Mouse (Mus musculus): Measurements from ENCODE around the gene Cep295nl.

Gene Cep295nl

DNA sequence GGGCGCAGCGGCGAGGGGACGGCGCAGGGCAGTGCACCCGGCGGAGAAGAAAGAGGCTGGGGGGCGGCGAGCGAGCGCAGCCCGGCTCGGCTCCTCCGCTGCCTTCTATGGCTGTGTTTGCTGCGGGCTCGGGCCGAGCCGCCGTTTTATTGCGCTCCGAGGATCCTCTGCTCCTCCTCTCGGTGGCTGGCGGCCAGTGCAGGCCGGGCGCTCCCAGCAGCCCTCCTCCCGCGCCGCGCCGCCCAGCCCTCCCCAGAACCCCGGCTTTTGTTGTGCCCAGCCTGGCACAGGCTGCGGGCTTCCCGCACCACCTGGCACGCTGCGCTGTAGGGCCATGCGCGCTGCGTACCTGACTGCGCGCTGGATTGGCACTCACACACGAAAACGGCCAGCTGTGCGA is 12.9 kb upstream of the Cep295nl start:
- peak; percentile 91 to 93 for DNase-seq (ENCODE audit: low spot score in 2 of 2)

DNA sequence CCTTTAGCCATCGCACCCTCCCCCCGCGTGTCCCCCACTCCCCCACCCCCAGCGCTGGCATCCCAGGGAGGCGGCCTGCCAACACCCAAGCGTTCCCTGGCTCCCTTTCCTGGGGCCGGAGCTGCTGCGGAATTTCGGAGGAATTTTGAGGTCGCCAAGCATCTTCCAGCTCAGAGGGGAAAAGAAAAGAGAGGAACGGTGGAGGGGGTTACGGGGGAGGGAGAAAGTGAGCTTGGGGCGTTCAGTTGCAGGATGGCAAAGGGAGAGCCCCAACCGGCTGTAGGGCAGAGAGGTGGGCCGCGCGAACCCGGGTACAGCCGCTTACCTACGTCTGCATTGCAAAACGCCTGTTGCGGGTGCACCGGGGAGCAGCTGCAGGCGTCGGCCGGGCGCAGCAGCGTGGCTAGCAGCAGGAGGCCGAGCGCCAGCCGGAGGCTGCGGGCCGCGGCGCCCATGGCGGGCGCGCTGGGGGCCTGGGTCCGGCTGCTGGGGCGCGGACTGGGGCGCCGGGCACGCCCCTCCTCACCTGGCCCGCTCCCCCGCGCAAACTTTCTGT is 12.4 kb upstream of the Cep295nl start:
- peak in 1 of 2 experiments; percentile 56 for DNase-seq (ENCODE audit: low spot score in 2 of 2)

DNA sequence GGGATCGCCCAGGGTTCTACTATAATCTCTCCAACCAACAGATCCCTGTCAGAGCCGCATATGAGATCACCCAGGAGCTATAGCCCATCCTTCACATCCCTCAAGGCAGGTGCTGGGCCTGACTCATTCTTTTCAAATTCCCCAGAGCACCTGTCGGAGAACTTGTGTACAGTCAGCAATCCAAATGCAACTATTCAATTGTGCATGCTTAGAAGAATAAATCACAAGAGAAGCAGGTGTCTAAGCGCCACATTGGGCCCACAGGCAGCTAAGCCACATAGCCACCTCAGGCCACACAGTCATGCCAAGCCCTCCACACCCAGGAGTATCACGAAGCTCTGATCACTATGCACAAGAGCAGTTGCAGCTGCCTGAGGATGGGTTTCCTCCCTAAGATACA is 7.2 kb upstream of the Cep295nl start:
- no peak for DNase-seq (ENCODE audit: low spot score in 2 of 2)

DNA sequence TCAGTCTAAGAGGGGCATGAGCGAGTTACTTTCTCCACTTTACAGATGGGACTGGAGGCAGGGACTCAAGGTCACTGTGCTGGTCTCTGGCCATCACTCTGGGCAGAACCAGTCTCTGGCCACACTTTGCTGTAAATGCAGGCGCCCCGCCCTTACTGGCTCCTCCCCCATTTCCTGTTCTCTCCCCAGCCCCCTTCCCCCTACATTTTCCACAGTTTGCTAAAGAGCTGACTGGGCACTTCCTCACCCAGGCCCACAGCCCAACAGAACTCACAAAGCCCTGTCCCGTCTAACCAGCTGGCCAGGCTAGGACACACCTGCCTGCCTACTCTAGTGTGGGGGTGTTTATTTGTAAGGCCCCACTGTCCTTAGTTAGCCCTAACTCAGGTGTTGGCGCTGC is 6.6 kb upstream of the Cep295nl start:
- peak in 1 of 2 experiments; percentile 58 for DNase-seq (ENCODE audit: low spot score in 2 of 2)

DNA sequence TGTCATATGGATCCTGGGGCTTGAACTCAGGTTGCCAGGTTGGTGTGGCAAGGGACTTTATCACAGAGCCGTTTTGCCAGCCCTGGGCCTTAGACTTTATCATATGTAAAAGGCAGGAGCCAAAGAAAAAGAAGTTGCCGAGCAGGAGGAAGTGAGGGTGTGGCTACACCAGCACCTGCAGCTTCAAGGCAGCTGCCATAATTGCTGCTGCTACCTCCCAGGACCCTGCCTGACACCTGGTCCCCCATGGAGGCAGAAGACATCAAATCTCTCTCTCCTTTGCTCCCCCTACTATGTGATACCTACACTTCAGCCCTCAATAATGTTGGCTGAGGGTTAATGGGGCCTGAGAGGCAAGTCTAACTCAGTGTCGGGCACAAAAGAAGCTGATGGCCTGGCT is 6.1 kb upstream of the Cep295nl start:
- no peak for DNase-seq (ENCODE audit: low spot score in 2 of 2)

DNA sequence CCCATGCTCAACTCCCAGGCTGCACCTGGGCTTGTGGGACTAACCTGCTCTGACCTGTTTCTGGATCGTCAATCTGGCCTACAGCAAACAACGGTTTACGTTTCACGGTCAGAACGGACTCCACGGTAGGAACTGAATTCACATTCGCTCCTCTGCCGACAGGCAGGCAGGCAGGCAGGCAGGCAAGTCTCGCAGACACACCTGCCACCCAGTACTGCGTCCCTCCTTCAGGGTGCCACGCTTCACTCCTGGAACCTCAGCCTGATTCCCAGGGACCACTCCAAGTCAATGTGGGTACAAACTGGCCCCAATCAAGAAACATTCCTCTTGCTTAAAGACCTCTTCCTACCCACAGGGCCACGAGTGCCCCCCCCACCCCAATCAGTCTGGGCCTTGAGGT is 5.6 kb upstream of the Cep295nl start:
- DNase-seq (ENCODE audit: low spot score in 2 of 2) = no peak

DNA sequence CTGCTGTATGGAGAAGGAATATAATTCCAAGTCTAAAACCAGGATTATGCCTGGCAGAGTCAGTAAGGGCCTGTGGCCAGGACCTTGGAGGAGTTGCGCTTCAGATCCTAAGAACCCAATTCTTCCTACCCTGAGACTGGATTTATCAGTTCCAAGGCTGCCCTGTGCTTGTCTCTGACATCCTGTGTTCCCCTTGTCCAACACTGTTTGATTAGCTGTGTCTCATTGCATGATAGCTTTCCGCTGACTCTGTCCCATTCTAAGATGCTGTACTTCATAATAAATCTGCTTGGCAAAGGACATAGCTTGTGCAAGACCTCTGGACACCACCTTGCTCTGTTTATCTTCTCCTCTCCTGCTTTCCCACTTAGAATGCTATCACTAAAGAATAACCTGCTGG is 5.1 kb upstream of the Cep295nl start:
- DNase-seq (ENCODE audit: low spot score in 2 of 2) = no peak

DNA sequence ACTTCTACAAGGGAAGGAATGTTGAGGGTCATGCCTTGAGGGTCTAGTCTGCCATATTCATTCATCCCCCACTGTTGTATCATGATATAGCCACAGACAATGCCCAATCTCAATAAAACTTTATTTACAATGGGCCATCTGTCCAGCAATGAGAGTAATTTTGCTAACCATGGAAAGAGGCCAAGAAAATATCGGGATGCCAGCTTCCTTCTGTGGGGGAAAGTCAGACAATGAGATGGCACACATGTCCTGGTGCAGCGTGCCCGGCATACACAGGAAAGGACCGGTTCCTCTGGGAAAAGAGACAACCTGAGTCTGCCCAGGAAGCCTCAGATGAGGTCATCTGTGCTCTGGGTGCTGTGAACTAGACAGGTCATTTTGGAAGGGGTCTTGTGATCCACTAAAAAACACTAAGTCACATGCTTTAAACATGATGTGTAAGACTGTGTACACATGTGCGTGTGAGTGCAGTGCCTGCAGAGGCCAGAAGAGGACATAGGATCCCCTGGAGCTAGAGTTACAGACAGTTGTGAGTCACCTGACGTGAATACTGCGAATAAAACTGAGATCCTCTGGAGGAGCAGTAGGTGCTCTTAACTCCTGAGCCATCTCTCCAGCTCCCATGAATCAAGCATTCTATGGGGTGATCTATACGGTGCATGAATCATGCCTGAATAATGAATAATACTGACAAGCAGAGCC is 4.2 kb upstream of the Cep295nl start:
- no peak for DNase-seq (ENCODE audit: low spot score in 2 of 2)

DNA sequence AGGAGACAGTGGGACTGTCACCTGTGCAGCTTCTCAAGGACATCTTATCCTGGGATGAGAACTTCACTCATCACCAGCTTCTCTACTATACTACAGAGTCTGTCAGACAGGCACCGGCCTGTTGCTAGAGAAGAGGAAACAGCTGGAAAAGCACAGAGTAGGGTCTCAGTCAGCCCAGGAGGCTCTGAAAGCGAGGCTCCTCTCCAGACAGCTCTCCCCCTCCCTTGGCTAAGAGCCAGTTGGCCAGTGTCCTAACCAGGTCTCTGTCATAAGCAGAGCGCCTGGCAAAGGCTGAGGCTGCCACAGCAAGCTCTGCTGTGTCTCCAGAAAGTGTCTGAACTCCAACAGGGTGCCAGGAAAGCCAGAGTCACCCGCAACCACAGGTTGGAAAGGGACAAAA is 3.4 kb upstream of the Cep295nl start:
- DNase-seq (ENCODE audit: low spot score in 2 of 2) = no peak

DNA sequence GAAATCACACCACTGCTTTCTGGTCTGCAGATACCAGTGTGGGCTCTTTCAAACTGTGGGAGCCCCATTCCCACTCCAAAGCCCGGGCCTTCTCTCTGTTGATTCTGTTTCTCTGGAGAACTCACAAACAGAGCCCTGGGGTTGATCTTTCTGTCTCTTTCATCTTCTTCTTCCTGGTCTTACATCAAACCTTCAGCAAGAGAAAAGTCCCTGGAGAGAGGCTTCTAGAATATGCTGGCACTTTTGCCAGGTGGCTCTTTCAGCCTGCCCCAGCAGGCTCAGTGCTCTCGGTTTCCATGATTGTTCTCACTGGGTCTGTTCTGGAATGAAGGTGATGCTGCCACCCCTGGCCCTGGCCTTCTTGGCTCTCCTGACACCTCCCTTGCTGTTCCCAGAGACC is 1.3 kb upstream of the Cep295nl start:
- DNase-seq (ENCODE audit: low spot score in 2 of 2) = no peak

DNA sequence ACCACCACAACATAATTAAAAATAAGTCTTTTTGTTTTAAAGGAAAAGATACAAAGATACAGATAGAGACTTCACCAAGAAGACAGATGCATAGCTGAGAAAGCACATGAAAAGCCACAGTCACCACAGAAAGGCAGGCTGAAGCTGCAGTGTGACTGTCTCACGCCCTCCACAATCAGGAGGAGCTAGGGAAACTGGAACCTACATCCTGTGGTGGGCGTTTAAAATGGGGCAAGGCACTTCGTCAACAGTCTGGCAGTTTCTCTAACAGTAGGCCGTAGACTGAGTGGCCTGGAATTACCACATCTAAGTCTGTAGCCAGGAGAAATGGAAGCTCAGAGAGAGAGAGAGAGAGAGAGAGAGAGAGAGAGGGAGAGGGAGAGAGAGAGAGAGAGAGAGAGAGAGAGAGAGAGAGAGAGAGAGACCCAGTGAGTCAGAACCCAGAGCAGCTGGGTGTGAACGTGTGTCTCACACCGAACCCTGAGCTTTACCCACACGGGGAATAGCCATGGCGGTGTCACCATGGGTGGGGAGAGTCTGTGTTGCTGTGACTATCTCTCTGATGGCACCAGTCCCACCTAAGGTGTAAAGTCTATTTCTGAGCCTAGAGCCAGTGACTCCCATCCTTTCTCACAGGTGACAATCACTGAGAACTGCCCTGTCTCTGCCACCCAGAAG is 4.7 kb downstream of the Cep295nl start:
- DNase-seq (ENCODE audit: low spot score in 2 of 2) = no peak

DNA sequence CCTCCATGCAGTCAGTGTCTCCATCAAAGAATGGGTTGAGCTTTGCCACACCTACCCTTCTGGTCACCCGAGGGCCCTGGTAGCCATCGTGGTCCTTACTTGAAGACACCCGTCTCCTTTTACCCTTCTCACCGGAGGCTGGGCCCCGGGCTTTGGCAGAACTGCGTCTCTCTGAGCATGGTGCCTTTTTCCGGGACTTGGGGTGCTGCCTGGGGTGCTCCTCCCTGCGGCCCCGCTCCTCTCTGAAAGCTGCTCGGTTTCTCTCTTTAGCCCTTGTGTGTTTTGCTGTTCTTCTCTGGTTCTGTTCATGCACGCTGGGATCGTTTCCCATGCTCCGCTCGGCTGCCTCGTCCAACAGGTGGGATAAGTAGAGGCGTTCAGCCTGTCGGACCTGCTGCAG is 8.9 kb downstream of the Cep295nl start:
- no peak for DNase-seq (ENCODE audit: low spot score in 2 of 2)

DNA sequence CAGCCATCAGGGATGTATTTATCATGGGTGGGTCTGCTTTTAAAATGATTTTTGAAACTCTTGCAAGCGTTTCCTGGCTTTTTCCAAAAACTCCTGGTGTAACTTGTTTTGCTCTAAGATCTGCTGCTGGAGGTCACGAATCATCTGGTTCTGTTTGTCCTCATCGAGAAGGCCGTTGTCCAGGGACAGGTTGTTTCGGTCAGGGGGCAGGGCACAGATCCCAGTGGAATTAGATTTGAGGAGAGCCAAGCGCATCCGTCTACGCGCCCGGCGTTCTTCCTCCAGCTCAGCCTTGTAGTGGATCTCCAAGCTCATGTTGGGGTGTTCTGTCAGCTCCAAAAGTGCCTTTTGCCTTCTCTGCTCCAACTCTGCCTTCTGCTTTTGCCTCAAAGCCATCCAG is 9.9 kb downstream of the Cep295nl start:
- DNase-seq (ENCODE audit: low spot score in 2 of 2) = peak in 1 of 2 experiments; percentile 53

DNA sequence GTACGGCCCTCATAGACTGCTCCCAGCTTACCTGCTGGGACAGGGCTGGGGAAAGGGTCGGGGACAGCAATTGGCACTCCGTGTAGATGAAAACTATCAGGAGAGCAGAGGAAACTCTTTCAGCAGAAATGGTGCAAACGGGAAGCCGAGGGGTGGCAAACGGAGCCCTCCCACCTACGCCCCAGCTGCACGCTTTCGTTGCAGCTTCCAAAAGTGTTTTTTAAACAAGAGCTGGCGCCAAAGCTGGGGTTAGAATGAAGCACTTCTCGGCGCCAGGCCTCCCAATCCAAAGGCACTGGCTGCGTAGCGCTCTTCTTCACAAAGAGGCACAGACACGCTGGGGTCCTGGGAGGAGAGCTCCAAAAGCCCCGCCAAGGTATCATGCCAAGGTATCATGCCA is 11.5 kb downstream of the Cep295nl start:
- DNase-seq (ENCODE audit: low spot score in 2 of 2) = no peak

DNA sequence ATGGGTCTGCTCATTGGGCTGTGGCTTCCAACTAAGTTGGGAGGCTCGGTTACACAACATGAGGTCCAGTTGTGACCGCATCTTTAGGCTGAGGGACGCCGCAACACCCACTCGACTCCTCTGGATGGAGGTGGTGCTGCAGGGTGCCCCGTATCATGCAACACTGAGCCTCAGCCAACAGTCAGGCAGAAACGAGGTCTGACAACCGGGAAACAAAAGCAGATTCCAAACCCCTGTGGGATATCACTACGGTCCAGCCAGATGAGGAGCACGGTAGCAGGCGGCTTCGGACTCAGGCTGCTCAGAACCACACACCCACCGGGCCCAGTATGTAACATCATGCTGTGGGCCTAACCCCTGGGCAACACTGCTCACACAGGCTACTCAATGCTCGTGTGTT is 11.9 kb downstream of the Cep295nl start:
- no peak for DNase-seq (ENCODE audit: low spot score in 2 of 2)

DNA sequence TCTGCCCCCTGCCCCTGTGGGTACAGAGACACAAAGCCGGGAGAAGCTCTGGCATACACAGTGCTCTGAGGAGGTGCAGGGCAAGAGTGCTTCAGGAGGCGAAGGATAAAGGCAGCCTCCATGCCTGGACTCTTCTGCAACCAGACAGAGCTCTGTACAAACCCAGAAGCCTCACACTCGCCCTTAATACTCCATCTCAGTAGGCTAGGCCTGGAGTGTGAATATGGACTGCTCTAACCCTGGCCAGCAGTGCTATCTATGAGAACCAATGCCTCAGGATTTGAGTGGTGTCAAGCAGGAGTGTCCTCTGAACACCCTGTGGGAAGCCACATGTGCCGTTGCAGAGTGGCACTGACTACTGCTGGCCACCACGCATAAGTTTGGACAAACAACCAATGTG is 13.4 kb downstream of the Cep295nl start:
- DNase-seq (ENCODE audit: low spot score in 2 of 2) = no peak

DNA sequence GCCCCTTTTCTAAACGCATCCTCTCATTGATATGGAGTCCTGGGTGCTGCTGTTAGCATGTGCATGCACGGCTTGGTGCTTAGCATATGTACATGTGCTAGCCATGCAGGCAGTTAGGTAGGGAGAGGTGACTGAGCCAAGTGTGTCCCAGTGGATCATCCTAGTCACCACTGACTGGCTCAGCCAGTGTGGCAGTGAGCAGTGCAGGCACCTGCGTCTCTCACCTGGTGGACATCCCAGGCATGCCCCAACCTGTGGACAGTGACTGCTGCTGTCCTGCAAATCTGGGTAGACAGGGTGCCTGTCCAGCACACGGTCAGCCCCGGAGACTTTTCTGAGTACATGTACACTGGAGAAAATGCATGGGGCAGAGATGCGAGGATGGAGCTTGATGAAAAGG is 13.8 kb downstream of the Cep295nl start:
- no peak for DNase-seq (ENCODE audit: low spot score in 2 of 2)

DNA sequence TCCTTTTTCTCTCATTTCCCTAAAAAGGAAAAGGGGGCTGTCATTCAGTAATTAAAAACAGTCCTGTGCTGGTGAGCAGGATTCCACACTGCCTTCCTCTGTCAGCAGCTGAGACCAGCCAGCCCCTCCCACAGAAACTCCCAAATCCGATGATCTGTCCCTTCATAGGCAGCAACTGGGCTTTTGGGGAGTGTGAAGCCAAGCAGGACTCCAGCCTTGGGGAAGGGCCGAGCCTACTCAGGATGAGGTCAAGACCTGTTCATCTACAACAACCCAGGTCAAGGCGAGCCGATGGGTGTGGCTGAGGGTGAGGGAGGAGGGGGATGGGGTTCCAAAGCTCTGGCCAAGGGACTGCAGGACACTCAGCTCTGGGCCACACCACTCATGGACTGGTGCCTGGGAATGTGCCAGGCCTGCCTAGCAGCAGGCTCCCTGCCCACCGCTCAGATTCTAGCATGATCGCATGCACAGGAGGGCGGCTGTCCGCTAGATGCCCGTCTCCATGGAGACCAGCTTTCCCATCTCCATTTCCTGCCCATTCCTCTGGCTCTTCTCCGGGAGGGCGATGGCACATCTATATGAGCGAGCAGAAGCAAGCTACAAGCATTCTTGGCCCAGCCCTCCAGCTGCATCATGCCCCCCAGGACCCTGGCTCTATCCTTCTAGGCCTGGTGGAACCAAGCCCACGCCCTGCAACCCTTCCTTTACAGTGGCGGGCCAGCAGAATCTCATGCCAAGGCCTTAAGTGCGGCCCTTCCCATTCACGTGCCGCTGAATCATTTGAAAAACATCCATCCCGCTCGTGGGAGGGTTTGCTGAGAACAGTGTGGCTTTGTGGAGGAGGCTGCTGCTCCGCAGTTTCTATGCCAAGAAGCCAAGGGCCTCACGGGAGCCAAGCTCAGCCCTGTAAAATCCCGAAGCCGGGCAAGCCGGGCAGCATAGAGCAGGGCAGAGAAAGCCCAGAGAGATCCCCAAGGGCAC is 15.0 kb downstream of the Cep295nl start:
- DNase-seq (ENCODE audit: low spot score in 2 of 2) = peak; percentile 74 to 78

DNA sequence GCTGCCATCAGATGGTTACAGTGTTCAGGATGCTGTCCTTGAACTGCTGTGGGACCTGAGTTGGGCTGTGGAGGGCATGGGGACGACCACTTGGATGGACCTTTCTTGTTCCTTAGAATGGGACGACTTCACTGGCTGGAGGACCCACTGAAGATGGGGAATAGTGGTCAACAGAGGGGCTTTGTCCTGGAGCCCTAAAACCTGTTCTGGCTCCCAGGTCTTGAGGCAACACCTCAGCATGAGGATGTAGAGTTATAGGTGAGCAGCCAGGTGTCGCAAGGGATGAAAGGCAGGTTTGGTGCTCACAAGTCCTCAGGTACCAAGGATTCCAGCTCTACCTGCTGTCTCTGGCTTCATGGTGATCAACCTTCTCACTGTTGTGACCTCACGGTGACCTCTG is 15.8 kb downstream of the Cep295nl start:
- no peak for DNase-seq (ENCODE audit: low spot score in 2 of 2)

DNA sequence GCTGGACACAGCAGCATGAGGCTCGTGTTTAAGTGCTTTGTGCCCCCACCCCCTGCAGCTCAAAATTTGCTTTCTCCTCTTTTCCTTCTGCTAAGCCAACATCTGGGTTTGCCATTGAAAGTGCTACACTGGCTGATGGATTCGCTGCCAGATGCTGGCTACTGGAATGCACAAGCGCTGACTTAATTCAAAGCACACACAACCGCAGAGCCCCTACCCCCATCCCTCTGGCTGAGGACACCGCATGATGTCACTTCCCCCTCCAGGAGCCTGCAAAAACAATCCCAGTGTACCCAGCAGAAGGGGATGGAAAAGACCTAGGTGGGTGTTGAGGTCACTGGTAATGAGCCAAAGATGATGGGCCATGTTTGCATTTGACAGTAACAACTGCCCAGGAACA is 17.8 kb downstream of the Cep295nl start:
- no peak for DNase-seq (ENCODE audit: low spot score in 2 of 2)

DNA sequence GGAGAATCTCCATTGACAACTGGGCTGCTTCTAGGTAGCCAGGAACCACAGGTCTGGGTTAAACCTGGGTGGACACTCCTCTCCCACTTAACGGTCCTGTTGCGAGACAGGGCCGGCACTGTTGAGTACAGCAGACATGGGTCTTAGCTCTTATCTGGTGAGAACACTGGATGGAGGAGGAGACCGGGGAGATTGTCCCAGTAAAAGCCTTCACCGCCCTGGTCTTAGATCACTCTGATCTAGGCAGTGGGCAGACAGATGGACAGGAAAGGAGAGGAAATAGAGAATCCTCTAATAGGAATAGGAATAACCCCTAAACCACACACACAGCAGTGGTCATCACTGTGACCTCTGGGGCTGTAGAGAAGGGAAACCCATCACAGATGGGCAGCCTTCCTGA is 18.3 kb downstream of the Cep295nl start:
- no peak for DNase-seq (ENCODE audit: low spot score in 2 of 2)

DNA sequence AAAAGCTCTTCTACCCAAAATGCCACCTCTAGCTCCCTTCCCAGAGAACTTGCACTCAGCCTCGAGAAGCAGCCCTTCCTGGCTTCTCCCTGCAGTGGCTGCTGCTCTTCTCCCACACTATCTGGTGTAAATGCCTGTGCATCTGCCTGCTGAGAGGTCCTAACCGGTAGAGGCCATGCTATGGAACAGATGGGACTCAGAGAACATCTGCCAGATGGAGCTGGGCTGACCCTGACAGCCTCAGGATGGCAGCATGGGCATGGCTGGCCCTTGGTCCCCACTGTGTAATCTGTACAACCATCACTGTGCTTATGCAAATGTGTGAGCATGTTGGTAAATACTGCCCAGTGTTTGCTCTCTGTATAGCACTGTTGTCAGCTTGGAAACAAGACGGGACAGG is 19.7 kb downstream of the Cep295nl start:
- DNase-seq (ENCODE audit: low spot score in 2 of 2) = no peak

All from urinary bladder, postnatal 4 days (tissue).